Mouse (Mus musculus) embryonic facial prominence, embryonic 15.5 days (tissue): ENCODE results near the gene Cecr2. TPM values are rescaled to one million over a fixed set of nuclear protein-coding genes. Genes with fewer than 3 reads are reported as not detected.

ENCODE experiments used
- ATAC-seq: fragments of 200-750 bp; cut with Nextera tagmentation; 2 replicates; pipeline ENCODE4 v1.8.0; 2017; ENCODE audit warnings: low read depth, moderate TSS enrichment; ENCODE audit not compliant: insufficient number of reproducible peaks, low FRiP score, low TSS enrichment
- H3K27ac ChIP-seq: fragments of 300-500 bp; sonication (generic); replicated peaks from 2 replicates; pipeline ENCODE4 v1.5.1; 2015; ENCODE audit warnings: mild to moderate bottlenecking, inconsistent platforms
- H3K27me3 ChIP-seq: fragments of 300-500 bp; sonication (generic); 2 replicates; pipeline ENCODE4 v1.6.1; 2015; ENCODE audit warnings: inconsistent platforms
- H3K36me3 ChIP-seq: fragments of 300-500 bp; sonication (generic); 2 replicates; pipeline ENCODE4 v1.6.1; 2015; ENCODE audit warnings: mild to moderate bottlenecking, inconsistent platforms
- H3K4me1 ChIP-seq: fragments of 300-500 bp; sonication (generic); 2 replicates; pipeline ENCODE4 v1.6.1; 2015; ENCODE audit warnings: inconsistent platforms
- H3K4me2 ChIP-seq: fragments of 300-500 bp; sonication (generic); replicated peaks from 2 replicates; pipeline ENCODE4 v1.6.1; 2015; ENCODE audit warnings: mild to moderate bottlenecking, inconsistent platforms
- H3K4me3 ChIP-seq: fragments of 300-500 bp; sonication (generic); replicated peaks from 2 replicates; pipeline ENCODE4 v1.5.1; 2015; ENCODE audit warnings: mild to moderate bottlenecking, inconsistent platforms
- H3K9ac ChIP-seq: fragments of 300-500 bp; sonication (generic); 2 replicates; pipeline ENCODE4 v1.6.1; 2015; ENCODE audit warnings: inconsistent platforms
- H3K9me3 ChIP-seq: fragments of 300-500 bp; sonication (generic); replicated peaks from 2 replicates; pipeline ENCODE4 v1.6.1; 2016; ENCODE audit warnings: inconsistent platforms
- WGBS: fragments of 180-500 bp; shearing (Covaris S2); methylation state at CpG from one replicate; pipeline ENCODE4 v1.1.7; 2015; 5-methylcytosine and 5-hydroxymethylcytosine counted together
- polyA plus RNA-seq: library from polyadenylated mRNA; unstranded; fragments of >200 nt; fragmentation: Nextera tagmentation; extraction: Ambion mirVana; gene quantifications from 2 replicates; pipeline ENCODE4 v1.2.1, GENCODE M21; 2015

The Cecr2 gene
- polyA plus RNA-seq, 1 experiment from 2014 or later: 3.4 TPM

- H3K27ac ChIP-seq: no peak overlapping the region
- H3K4me2 ChIP-seq: no peak overlapping the region
- H3K27me3 ChIP-seq: no peaks in the 10 kb centered on the region
- no peak overlapping the region for H3K4me3 ChIP-seq
- no peak for ATAC-seq
- H3K4me1 ChIP-seq: no peaks in the 10 kb centered on the region
- H3K9ac ChIP-seq: no peak overlapping the region
- no peaks in the 10 kb centered on the region for H3K9me3 ChIP-seq
- no peaks in the 10 kb centered on the region for H3K36me3 ChIP-seq
- 62% methylated on average over 2 of the region's 2 CpGs for WGBS
Measured at GRCm38 (mm10) chr6:120725986-120726385, 59.8 kb downstream of the Cecr2 start.

DNA sequence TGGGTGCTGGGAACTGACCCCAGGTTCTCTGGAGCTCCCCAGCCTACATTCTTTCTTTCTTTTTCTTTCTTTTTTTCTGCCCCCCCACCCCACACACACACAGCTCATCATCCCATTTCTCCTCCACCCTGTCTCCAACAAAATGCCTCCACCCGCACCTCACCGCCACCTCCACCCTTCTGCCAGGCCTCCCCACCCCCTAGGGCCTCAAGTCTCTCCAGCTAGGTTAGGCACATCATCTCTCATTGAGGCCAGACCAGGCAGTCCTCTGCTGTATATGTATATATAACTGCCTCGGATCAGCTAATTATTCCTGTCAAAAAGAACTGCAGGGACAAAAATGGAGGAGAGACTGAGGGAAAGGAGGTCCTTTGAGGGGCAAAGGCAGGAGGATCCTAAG, 69.8 kb downstream of the Cecr2 start:
- ATAC-seq: no peak
- no peak overlapping the region for H3K4me3 ChIP-seq
- whole genome bisulfite sequencing: 84% methylated on average over 3 of the region's 3 CpGs
- H3K27ac ChIP-seq: no peak overlapping the region
- no peaks in the 10 kb centered on the region for H3K4me1 ChIP-seq
- no peaks in the 10 kb centered on the region for H3K9me3 ChIP-seq
- no peaks in the 10 kb centered on the region for H3K36me3 ChIP-seq
- H3K4me2 ChIP-seq: no peak overlapping the region
- no peaks in the 10 kb centered on the region for H3K27me3 ChIP-seq
- no peak overlapping the region for H3K9ac ChIP-seq

DNA sequence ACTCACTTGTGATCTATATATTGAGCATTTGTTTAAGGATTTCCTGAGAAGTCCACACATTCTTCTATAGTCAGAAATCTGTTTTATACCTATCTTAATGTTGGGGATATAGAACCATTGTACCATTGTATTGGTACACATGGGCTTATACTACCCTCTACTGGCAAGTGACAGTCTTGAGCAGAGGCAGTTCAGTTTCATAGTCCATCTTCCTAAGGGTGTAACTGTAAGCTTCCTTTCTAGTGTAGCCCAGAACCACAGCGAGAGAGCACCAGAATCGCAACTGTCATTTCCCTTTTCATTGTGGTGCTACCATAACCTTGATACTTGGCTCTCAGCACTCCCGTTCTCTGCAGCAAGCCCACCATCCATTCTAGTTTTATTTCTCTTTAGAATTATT, 70.4 kb downstream of the Cecr2 start:
- no peak overlapping the region for H3K4me3 ChIP-seq
- no peaks in the 10 kb centered on the region for H3K9me3 ChIP-seq
- H3K36me3 ChIP-seq: no peaks in the 10 kb centered on the region
- no peak overlapping the region for H3K27ac ChIP-seq
- ATAC-seq: no peak; the same call in 1 of the 2 replicates
- H3K4me2 ChIP-seq: no peak overlapping the region
- no peaks in the 10 kb centered on the region for H3K4me1 ChIP-seq
- H3K9ac ChIP-seq: no peak overlapping the region
- 68% methylated on average over 3 of the region's 3 CpGs for WGBS
- H3K27me3 ChIP-seq: no peaks in the 10 kb centered on the region

GRCm38 (mm10) chr6:120743130-120743529, 77.0 kb downstream of the Cecr2 start:
- WGBS: 85% methylated on average over 2 of the region's 2 CpGs
- no peak for ATAC-seq
- no peak overlapping the region for H3K4me2 ChIP-seq

DNA sequence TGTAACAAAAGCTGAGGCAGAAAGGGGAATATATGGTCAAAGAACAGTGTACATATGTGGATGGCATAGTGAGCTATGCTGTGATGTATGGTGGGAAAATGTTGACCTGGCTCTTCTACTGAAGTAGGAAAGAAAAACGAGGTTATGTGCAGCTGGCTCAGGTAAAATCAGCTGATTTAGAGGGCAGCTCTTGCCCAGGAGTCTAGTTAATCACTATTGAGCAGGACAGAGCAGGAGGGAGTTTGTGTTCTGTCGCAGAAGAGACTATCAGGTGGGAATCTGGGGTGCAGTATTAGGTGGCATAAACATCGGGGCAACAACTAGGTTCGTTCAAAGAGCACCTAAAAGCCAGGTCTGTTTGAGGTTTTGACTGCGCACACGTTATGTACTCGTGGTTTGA, 78.1 kb downstream of the Cecr2 start:
- no peaks in the 10 kb centered on the region for H3K36me3 ChIP-seq
- no peak overlapping the region for H3K9ac ChIP-seq
- 88% methylated on average over 7 of the region's 7 CpGs for WGBS
- no peak overlapping the region for H3K27ac ChIP-seq
- H3K9me3 ChIP-seq: no peaks in the 10 kb centered on the region
- H3K4me1 ChIP-seq: no peaks in the 10 kb centered on the region
- ATAC-seq: no peak
- no peak overlapping the region for H3K4me2 ChIP-seq
- H3K4me3 ChIP-seq: no peak overlapping the region
- no peaks in the 10 kb centered on the region for H3K27me3 ChIP-seq

More at GRCm38 (mm10) chr6:120743130-120743529, 77.0 kb downstream of the Cecr2 start:
- no peaks in the 10 kb centered on the region for H3K9me3 ChIP-seq
- H3K36me3 ChIP-seq: no peaks in the 10 kb centered on the region
- H3K27me3 ChIP-seq: no peaks in the 10 kb centered on the region
- H3K4me1 ChIP-seq: no peaks in the 10 kb centered on the region
- H3K4me3 ChIP-seq: no peak overlapping the region
- H3K9ac ChIP-seq: no peak overlapping the region
- no peak overlapping the region for H3K27ac ChIP-seq

- Histone ChIP-seq H3K9me3 (no peaks in the 10 kb centered on the region), H3K27ac (no peak overlapping the region), H3K27me3 (no peaks in the 10 kb centered on the region), H3K4me3 (no peak overlapping the region), H3K9ac (no peak overlapping the region), H3K4me1 (no peaks in the 10 kb centered on the region), H3K4me2 (no peak overlapping the region), H3K36me3 (no peaks in the 10 kb centered on the region)
- no peak for ATAC-seq
- 93% methylated on average over 2 of the region's 2 CpGs for WGBS
Measured at GRCm38 (mm10) chr6:120746416-120746815, 80.2 kb downstream of the Cecr2 start.

- 91% methylated on average over 2 of the region's 2 CpGs for WGBS
- ATAC-seq: no peak
Measured at GRCm38 (mm10) chr6:120761151-120761550, 95.0 kb downstream of the Cecr2 start.

GRCm38 (mm10) chr6:120769972-120770371, 103.8 kb downstream of the Cecr2 start:
- Histone ChIP-seq H3K4me2 (no peak overlapping the region), H3K9me3 (no peaks in the 10 kb centered on the region), H3K27me3 (no peaks in the 10 kb centered on the region), H3K27ac (no peak overlapping the region), H3K36me3 (peaks cover 3% of the 10 kb centered on the region; the same call in 1 of the 2 replicates), H3K4me1 (0 out of 2 replicates have a peak, but pooled peaks cover 3% of the 10 kb centered on the region), H3K4me3 (no peak overlapping the region), H3K9ac (no peak overlapping the region)
- 75% methylated on average over 1 of the region's 1 CpGs for WGBS
- ATAC-seq: no peak

More at GRCm38 (mm10) chr6:120761151-120761550, 95.0 kb downstream of the Cecr2 start:
- Histone ChIP-seq H3K9me3 (no peaks in the 10 kb centered on the region), H3K4me1 (no peaks in the 10 kb centered on the region), H3K9ac (no peak overlapping the region), H3K27ac (no peak overlapping the region), H3K4me3 (no peak overlapping the region), H3K27me3 (no peaks in the 10 kb centered on the region), H3K4me2 (no peak overlapping the region), H3K36me3 (peaks cover 17% of the 10 kb centered on the region; the same call in 1 of the 2 replicates)

GRCm38 (mm10) chr6:120771366-120771765, 105.2 kb downstream of the Cecr2 start:
- H3K27ac ChIP-seq: no peak overlapping the region
- H3K4me3 ChIP-seq: no peak overlapping the region
- no peak overlapping the region for H3K4me2 ChIP-seq
- no peaks in the 10 kb centered on the region; the same call in 1 of the 2 replicates for H3K36me3 ChIP-seq
- no peaks in the 10 kb centered on the region for H3K27me3 ChIP-seq
- no peak for ATAC-seq
- no peaks in the 10 kb centered on the region for H3K9me3 ChIP-seq
- no peak overlapping the region for H3K9ac ChIP-seq
- 0 out of 2 replicates have a peak, but pooled peaks cover 3% of the 10 kb centered on the region for H3K4me1 ChIP-seq
- 75% methylated on average over 1 of the region's 1 CpGs for WGBS

DNA sequence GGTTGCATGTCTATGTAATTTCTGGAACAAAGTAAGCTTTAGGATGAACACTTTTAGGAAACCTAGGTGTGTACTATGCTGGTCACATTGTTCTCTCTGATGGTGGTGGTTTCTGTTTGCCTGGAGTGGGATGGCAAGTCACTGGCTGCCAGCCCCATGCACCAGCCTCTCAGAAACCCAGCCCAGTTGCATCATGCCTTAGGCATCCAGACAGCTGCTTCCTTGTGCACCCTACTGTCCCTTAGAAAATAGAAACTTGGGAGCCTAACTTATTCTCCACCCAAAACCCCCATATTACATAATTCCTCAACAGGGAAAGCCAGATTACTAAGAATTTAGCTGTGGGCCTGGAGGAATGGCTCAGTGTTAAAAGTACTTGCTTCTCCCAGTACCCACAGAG, 105.9 kb downstream of the Cecr2 start:
- no peaks in the 10 kb centered on the region for H3K27me3 ChIP-seq
- no peak overlapping the region for H3K9ac ChIP-seq
- H3K36me3 ChIP-seq: no peaks in the 10 kb centered on the region
- 0 out of 2 replicates have a peak, but pooled peaks cover 3% of the 10 kb centered on the region for H3K4me1 ChIP-seq
- H3K4me3 ChIP-seq: no peak overlapping the region
- 0 out of 2 replicates have a peak overlapping the region, but pooled peaks have one; percentile 24 for H3K27ac ChIP-seq
- no peak overlapping the region for H3K4me2 ChIP-seq
- H3K9me3 ChIP-seq: no peaks in the 10 kb centered on the region
- ATAC-seq: no peak

DNA sequence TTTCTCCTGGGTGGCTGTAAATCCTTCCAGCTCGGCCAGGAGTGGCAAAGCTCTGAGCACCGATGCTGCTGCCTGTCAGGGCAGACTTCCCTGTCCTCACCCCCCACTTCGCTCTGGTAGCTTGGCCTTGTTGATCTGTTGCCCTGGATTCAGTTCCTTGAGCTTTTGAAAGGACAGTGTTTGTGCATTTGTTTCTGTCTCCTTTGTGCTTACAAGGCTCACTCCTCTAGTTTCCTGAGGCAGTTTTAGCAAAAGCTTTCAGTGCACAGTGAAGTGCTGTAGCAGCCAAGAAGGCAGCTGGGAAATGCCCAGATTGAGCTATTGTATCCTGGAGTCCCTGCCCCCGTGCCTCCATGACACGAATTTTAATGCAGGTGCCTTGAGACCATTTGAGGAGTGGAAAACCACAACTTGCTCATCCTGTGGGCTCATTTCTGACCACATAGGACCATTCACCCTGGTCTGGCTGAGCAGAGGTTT, 107.0 kb downstream of the Cecr2 start, which contains the start of gene Slc25a18:
Gene Slc25a18 (plus strand): TSS at position 430 of the 480 bp plus-strand sequence.
- no peaks in the 10 kb centered on the region for H3K36me3 ChIP-seq
- H3K4me2 ChIP-seq: no peak within 1 kb of the TSS
- H3K9me3 ChIP-seq: no peaks in the 10 kb centered on the region
- 0 out of 2 replicates have a peak, but pooled peaks cover 6% of the 10 kb centered on the region for H3K4me1 ChIP-seq
- 58% methylated on average over 5 of the region's 5 CpGs for WGBS
- no peak within 1 kb of the TSS for H3K9ac ChIP-seq
- no peak within 1 kb of the TSS for H3K27ac ChIP-seq
- ATAC-seq: no peak
- H3K27me3 ChIP-seq: no peaks in the 10 kb centered on the region
- no peak within 1 kb of the TSS for H3K4me3 ChIP-seq

GRCm38 (mm10) chr6:120773763-120774162, 107.6 kb downstream of the Cecr2 start:
- Histone ChIP-seq H3K36me3 (no peaks in the 10 kb centered on the region), H3K27ac (no peak overlapping the region), H3K27me3 (no peaks in the 10 kb centered on the region), H3K9ac (no peak overlapping the region), H3K4me1 (0 out of 2 replicates have a peak, but pooled peaks cover 6% of the 10 kb centered on the region), H3K4me3 (no peak overlapping the region), H3K9me3 (no peaks in the 10 kb centered on the region), H3K4me2 (no peak overlapping the region)
- ATAC-seq: no peak
- WGBS: 69% methylated on average over 6 of the region's 6 CpGs
